Mouse (Mus musculus) retina, embryonic 14.5 days (tissue): ENCODE data around the gene Gucy2e.

Source experiments
- DNase-seq: peaks from one replicate; pipeline ENCODE4 v3.0.0-alpha.2; 2015; ENCODE audit warnings: low spot score

Gucy2e gene

DNA sequence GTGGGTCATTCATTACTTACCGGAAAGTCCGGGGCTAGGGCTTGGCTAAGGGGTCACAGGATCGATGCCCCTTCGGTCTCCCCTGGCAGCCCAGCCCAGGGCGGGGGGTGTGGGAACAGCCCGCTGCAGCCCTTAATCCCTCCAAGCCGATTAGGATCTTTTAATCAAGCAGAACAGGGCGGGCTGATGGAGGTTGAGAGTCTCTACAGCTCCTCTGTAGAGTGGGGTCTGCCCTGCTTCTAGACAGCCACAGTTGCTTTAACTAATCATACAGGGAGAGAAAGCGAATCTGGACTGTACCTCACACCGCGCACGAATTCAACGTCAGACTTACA, at the start of gene Gucy2e:
TSS of gene Gucy2e (minus strand) at position 111 of the 335 bp plus-strand sequence.
- DNase-seq: peak; percentile 57

- no peak for DNase-seq
Measured at GRCm38 (mm10) chr11:69277267-69277666, 40.4 kb upstream of the Gucy2e start.

DNA sequence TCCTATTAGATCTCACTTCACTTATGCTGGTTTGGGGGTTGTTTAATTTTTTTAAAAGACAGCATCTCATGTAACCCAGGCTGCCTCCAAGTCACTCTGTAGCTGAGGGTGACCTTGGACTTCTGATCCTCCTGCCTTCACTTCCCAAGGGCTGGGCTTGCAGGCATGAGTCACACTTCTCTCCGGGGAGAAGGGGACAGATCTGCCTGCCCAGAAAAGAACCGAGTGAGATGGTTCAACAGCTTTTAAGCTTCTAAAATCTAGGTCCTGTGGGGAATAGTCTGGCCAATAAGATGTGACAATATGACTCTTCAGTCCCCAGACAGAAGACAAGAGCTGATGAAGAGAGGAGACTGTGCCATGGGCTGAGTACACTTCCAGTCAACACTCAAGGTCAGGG, 39.2 kb upstream of the Gucy2e start:
- DNase-seq: no peak

DNA sequence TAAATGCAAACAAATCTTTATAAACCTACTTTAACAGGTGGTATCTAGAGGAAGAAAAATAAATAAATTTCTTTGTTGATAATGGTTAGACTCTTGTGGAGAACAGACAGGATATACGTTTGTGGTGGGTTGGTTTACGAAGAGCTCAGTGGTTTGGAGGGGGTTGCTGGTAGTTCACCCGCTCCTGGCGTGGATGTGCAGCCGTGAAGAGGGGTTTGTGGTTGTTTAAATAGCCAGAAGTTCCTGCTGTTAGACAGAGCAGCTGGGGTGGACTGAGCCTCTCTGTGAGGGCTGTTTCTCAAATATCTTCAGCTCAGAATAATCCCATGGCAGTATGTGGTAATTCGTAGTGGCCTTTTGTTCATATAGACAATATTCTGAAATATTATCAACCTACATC, 38.8 kb upstream of the Gucy2e start:
- DNase-seq: no peak

GRCm38 (mm10) chr11:69272122-69272740, 35.4 kb upstream of the Gucy2e start:
- peak; percentile 95 for DNase-seq

DNA sequence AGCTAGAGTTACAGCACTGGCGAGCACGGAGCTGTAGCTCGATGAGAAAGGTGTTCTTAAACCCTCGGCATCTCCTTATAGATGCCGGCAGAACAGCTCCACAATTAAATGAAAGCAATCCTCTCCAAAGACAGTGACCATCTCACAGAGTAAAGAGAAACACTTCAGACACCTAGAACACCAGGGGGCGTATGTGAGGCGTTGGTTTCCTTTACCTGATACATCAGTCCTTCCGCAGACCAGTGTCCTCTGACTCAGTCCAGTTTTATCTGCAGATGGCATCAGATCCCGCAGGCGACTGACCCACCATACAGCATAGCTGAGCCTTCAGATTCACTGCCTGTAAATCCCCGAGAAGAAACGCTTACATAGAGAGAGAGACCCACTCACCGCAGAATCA, 32.7 kb upstream of the Gucy2e start:
- DNase-seq: peak; percentile 95

- no peak for DNase-seq
Measured at GRCm38 (mm10) chr11:69268100-69268499, 31.3 kb upstream of the Gucy2e start.

DNA sequence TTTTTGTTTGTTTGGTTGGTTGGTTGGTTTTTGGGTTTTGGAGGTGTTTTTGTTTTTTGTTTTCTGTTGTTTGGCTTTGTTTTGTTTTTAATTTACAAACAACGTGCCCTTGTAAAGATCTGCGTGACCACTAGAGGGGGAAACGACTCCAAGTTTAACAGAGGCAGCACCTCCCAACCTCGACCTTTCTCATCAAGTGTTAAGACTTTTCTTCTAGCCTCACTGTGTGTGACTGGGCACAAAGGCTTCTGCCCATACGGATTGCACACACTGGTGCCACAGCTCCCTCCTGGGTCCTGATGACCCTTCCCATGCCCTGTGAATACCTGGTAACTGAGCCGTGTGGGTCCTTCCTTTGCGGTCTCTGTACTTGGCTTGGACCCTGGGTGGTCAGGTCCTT, 30.5 kb upstream of the Gucy2e start:
- peak; percentile 74 for DNase-seq

DNA sequence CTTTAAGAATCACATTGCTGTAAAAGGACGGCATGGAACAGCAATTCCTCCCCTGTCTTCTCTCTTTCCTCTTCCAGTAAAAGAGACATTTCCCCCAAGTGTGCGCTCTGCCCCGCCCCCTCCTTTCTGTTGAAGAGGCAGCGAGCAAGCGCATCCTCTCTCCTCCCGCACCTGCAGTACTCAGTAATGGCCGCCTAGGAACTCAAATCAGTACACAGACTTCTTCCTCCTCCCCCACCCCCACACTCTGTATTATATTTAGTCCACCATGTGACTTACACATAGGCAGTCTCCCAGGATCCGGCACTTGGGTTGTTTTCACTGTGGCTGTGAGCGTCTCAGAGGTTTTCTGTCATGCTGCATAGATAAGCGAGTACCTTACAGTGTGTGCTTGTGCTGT, 29.4 kb upstream of the Gucy2e start:
- peak; percentile 46 for DNase-seq

DNA sequence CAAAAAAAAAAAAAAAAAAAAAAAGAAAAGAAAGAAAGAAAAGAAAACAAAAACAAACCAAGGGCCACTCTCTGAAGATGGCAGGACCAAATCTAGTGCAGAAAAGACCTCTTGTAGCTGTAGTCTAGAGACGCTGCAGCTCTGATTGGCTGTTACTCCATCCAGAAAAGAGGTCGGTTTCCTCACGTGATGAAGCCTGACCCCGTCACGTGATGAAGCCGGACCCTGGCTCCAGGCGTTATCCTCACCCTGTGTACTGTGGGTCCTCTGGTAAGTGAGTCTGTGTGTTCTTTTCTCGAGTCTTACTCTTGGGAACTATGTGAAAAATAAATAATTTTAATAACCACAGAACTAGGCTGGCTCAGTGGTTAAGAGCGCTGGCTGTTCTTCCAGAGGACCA, 28.6 kb upstream of the Gucy2e start:
- DNase-seq: no peak

GRCm38 (mm10) chr11:69264276-69264675, 27.4 kb upstream of the Gucy2e start:
- DNase-seq: no peak

DNA sequence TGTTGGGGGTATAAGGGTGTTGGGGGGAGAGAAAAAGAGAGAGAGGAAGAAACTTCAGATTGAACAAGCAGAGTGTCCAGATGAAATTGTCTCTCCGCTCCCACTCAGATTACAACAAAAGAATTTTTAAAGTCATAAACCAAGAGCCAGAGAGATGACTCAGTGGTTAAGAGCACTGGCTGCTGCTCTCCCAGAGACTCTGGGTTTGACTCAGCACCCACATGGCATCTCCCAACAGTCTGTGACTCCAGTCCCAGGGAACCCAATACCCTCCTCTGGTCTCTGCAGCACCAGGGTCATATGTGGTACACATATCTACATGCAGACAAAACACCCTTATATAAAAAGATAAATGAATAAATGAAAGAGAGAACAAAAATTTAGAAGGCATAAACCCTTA, 23.3 kb upstream of the Gucy2e start:
- DNase-seq: no peak

- peak; percentile 75 for DNase-seq
Measured at GRCm38 (mm10) chr11:69258287-69258686, 21.5 kb upstream of the Gucy2e start.

GRCm38 (mm10) chr11:69257807-69258206, 21.0 kb upstream of the Gucy2e start:
- peak; percentile 89 for DNase-seq

- no peak for DNase-seq
Measured at GRCm38 (mm10) chr11:69257072-69257471, 20.2 kb upstream of the Gucy2e start.

DNA sequence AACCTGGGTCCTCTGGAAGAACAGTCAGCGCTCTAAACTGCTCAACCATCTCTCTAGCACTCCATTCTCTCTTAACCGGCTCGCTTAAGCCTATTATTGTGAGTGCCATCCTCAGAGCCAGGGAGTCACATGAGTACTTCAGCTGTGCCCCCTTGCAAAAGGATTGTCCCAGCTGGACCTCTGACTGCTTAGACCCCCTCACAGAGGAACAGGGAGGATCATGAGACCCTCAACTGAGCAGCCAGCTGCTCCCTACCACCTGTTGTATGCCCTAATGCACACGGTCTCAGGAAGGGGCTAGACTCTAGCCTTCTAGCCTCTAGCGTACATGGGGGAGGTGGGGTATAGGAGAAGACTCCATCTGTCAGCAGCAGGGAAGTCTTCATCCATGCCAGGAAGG, 18.0 kb upstream of the Gucy2e start:
- DNase-seq: no peak

- DNase-seq: no peak
Measured at GRCm38 (mm10) chr11:69253131-69253530, 16.3 kb upstream of the Gucy2e start.

- no peak for DNase-seq
Measured at GRCm38 (mm10) chr11:69251953-69252352, 15.1 kb upstream of the Gucy2e start.

DNA sequence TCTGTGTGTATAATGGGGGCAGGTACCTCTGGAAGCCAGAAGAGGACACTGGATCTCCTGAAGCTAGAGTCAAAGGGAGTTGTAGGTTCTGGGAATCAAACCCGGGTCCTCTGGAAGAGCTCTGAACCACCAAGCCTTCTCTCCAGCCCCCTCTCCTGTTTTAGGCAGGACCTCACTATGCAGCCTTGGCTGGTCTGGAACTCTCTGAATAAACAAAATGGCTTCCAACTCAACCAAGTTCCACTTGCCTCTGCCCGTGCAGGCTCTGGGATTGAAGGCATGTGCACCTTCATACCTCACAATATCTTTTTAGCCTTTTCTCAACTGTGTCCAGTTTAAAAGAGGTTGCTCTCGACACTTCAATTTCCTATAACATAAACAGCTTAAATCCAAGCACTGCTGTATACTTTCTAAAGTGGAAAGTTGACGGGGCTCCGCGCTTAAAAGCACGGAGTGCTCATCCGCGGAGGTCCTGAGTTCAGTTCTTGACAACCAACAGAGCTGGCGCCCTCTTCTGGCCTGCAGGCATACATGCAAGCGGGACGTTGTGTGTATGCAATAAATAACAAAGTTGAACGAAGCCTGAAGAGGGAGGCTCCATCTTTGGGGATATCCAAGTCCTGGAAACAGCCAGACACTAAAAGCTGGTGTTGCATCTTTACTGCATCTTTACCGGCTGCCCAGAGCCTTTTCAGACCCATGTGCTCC, 14.5 kb upstream of the Gucy2e start:
- DNase-seq: no peak

GRCm38 (mm10) chr11:69250106-69250505, 13.3 kb upstream of the Gucy2e start:
- DNase-seq: no peak

DNA sequence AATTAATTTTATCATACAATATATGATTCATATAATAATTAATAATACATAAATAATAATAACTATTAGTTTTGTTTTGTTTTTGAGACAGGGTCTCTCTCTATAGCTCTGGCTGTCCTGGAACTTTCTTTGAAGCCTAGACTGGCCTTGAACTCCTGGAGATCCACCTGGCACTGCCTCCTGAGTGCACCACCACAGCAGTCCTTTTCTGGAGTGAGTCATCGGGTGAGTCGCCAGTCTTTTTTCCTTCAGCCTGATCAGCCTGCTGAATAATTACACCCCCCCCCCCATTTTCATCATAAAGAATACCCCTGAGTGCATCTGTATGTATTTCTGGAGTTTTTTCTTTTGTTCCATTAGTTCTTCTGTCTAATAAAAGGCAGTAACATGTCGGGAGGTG, 12.3 kb upstream of the Gucy2e start:
- no peak for DNase-seq

GRCm38 (mm10) chr11:69245643-69246042, 8.8 kb upstream of the Gucy2e start:
- DNase-seq: no peak

- peak; percentile 82 for DNase-seq
Measured at GRCm38 (mm10) chr11:69244911-69245310, 8.1 kb upstream of the Gucy2e start.
